Mouse (Mus musculus) midbrain, embryonic 13.5 days (tissue): ENCODE measurements around the gene Ephb6. TPM values are rescaled to one million over a fixed set of nuclear protein-coding genes. Genes with fewer than 3 reads are reported as not detected.

Source experiments
- ATAC-seq: fragments of 200-750 bp; cut with Nextera tagmentation; 2 replicates; pipeline ENCODE4 v1.8.0; 2017; ENCODE audit warnings: mild to moderate bottlenecking, moderate TSS enrichment, moderate library complexity
- H3K27ac ChIP-seq: fragments of 300-500 bp; sonication (generic); 2 replicates; pipeline ENCODE4 v1.5.1; 2015; ENCODE audit warnings: inconsistent platforms, mild to moderate bottlenecking, moderate library complexity
- H3K27me3 ChIP-seq: fragments of 300-500 bp; sonication (generic); 2 replicates; pipeline ENCODE4 v1.6.1; 2015; ENCODE audit warnings: mild to moderate bottlenecking, inconsistent platforms
- H3K36me3 ChIP-seq: fragments of 300-500 bp; sonication (generic); 2 replicates; pipeline ENCODE4 v1.6.1; 2015; ENCODE audit warnings: mild to moderate bottlenecking, inconsistent platforms
- H3K4me1 ChIP-seq: fragments of 300-500 bp; sonication (generic); replicated peaks from 2 replicates; pipeline ENCODE4 v1.6.1; 2015; ENCODE audit warnings: inconsistent platforms
- H3K4me2 ChIP-seq: fragments of 300-500 bp; sonication (generic); replicated peaks from 2 replicates; pipeline ENCODE4 v1.6.1; 2015; ENCODE audit warnings: moderate library complexity, mild to moderate bottlenecking, inconsistent platforms
- H3K4me3 ChIP-seq: fragments of 300-500 bp; sonication (generic); replicated peaks from 2 replicates; pipeline ENCODE4 v1.5.1; 2015; ENCODE audit warnings: mild to moderate bottlenecking, inconsistent platforms
- H3K9ac ChIP-seq: fragments of 300-500 bp; sonication (generic); replicated peaks from 2 replicates; pipeline ENCODE4 v1.6.1; 2015; ENCODE audit warnings: mild to moderate bottlenecking, inconsistent platforms
- H3K9me3 ChIP-seq: fragments of 300-500 bp; sonication (generic); 2 replicates; pipeline ENCODE4 v1.6.1; 2016; ENCODE audit warnings: mild to moderate bottlenecking, inconsistent platforms
- WGBS: fragments of 180-500 bp; shearing (Covaris S2); methylation state at CpG from one replicate; pipeline ENCODE4 v1.1.7; 2015; 5-methylcytosine and 5-hydroxymethylcytosine counted together
- polyA plus RNA-seq: library from polyadenylated mRNA; unstranded; fragments of >200 nt; fragmentation: Nextera tagmentation; extraction: Ambion mirVana; gene quantifications from 2 replicates; pipeline ENCODE4 v1.2.1, GENCODE M21; 2015

The Ephb6 gene
- polyA plus RNA-seq, 1 experiment from 2014 or later: 26.6 TPM

DNA sequence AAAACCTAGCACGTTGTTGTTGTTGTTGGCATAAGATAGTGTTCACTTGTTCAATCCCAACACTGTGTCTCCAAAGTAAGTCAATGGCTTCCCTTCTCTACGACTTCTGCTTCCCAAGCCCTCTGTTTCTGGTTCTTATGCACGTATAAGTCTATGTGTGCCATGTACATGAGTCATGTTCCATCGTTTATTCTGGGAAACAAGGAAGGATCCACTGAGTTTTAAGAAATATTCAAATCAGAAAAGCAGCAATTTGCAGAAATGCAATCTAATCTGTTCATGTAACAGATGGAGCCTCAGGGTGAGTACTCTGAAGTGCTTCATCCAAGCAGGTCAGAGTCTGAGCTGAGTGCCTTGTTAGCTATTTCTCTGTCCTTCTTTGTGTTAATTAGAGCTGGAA lies 26.3 kb downstream of the Ephb6 start:
- Histone ChIP-seq H3K4me3 (no peak overlapping the region), H3K27me3 (no peaks in the 10 kb centered on the region), H3K27ac (no peak overlapping the region), H3K36me3 (no peaks in the 10 kb centered on the region), H3K9ac (no peak overlapping the region), H3K4me1 (no peaks in the 10 kb centered on the region), H3K9me3 (no peaks in the 10 kb centered on the region), H3K4me2 (no peak overlapping the region)
- no peak for ATAC-seq
- WGBS: 84% methylated on average over 4 of the region's 4 CpGs

DNA sequence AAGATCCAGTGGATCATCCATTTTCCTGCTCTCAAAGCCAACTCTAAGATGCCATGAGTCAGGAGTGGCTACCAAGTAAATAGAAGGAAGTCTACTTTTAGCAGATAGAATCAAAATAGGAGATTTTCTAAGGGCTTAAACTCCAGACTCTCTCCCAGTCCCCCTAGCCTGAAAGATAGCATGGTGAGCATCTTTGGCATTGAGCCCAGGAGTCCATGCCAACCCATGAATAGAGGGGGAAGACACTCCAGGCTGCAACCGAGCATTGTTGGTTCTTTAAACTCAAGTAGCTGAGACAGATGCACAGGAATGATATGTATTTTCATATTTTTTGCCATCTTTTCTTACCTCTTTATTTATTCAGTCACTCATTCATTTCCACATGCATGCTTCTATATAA lies 29.9 kb downstream of the Ephb6 start:
- Histone ChIP-seq H3K4me1 (no peaks in the 10 kb centered on the region), H3K27me3 (no peaks in the 10 kb centered on the region), H3K36me3 (no peaks in the 10 kb centered on the region), H3K9ac (no peak overlapping the region), H3K9me3 (no peaks in the 10 kb centered on the region), H3K4me3 (no peak overlapping the region), H3K4me2 (no peak overlapping the region), H3K27ac (no peak overlapping the region)
- 54% methylated on average over 1 of the region's 1 CpGs for WGBS
- no peak for ATAC-seq

DNA sequence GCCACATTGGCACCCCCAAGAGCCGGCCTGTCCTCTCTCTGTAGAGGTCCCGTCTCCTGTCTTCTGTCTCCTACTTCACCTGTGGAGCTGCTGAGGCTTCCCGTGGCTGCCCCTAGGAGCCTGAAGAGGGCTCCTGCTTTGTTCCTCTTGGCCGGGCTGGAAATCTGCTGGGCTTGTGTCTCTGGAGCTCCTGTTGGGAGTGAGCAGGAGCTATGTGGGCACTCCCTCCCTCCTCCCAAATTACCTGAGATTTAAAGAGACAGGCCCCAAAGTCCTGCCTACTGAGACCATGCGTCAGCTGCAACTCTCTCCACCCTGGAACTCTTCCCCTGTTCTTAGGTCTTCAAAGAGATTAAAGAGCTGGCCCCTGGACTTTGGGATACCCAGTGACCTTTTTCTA lies 30.9 kb downstream of the Ephb6 start, which contains the start of gene Trpv6:
Trpv6 (minus strand) TSS at position 228 of the 400 bp plus-strand sequence.
- WGBS: 16% methylated on average over 5 of the region's 5 CpGs
- Histone ChIP-seq H3K9ac (no peak within 1 kb of the TSS), H3K4me1 (no peaks in the 10 kb centered on the region)

DNA sequence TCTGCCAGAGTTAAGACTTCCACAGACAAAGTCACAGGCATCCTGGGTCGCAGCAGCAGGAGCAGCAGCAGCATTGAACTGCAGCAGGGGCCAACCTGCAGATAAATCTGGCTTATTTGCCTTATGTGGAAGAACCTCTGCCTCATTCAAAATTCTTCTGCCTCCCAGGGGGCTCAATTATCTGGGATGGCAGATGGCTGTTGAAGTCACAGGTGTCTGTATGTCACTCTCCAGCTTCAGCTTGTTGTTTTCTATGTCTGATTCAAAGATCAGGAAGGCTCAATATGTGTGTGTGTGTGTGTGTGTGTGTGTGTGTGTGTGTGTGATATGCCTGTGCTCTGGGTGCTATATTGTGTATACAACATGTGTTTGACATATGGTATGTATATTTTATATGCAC lies 32.1 kb downstream of the Ephb6 start:
- no peaks in the 10 kb centered on the region for H3K36me3 ChIP-seq
- no peak overlapping the region for H3K9ac ChIP-seq
- 40% methylated on average over 1 of the region's 1 CpGs for WGBS
- H3K9me3 ChIP-seq: no peaks in the 10 kb centered on the region
- no peak overlapping the region for H3K27ac ChIP-seq
- no peaks in the 10 kb centered on the region for H3K27me3 ChIP-seq
- H3K4me2 ChIP-seq: no peak overlapping the region
- peak; percentile 61 for ATAC-seq
- H3K4me3 ChIP-seq: no peak overlapping the region
- no peaks in the 10 kb centered on the region for H3K4me1 ChIP-seq

More for the DNA sequence above, 30.9 kb downstream of the Ephb6 start, which contains the start of gene Trpv6:
- Histone ChIP-seq H3K27ac (no peak within 1 kb of the TSS), H3K4me3 (no peak within 1 kb of the TSS), H3K4me2 (no peak within 1 kb of the TSS), H3K36me3 (no peaks in the 10 kb centered on the region), H3K9me3 (no peaks in the 10 kb centered on the region), H3K27me3 (no peaks in the 10 kb centered on the region)
- ATAC-seq: 0 out of 2 replicates have a peak, but pooled peaks have one; percentile 6

DNA sequence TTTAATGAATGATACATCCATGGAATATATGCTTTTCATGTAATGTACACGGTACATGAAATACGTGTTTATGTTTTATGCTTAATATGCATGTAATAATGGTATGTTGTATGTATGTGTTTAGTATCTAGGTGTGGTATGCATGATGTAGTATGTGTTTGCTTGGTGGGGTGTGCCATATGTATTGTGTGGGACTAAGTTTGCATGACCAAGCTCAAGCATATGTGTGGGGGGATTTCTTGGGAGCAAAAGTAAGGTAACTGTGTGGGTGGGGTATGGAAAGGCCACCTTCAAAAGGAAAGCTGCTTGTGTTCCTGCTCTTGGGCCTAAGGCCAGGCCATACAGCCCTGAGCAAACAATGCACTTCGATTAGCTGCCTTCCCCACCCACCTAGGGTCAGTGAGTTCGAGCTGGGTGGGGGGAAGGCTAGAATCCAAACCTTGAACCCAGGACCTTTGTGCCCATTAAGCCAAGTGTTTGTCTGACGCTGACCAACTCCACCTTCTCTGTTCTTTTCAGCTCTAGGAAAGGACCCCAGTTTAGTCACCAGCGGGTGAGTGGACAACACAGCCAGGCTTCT lies 32.7 kb downstream of the Ephb6 start:
- Histone ChIP-seq H3K9me3 (no peaks in the 10 kb centered on the region), H3K4me3 (no peak overlapping the region), H3K27ac (no peak overlapping the region), H3K36me3 (no peaks in the 10 kb centered on the region), H3K9ac (no peak overlapping the region), H3K27me3 (no peaks in the 10 kb centered on the region), H3K4me2 (no peak overlapping the region), H3K4me1 (no peaks in the 10 kb centered on the region)
- no peak for ATAC-seq
- 85% methylated on average over 6 of the region's 6 CpGs for WGBS

DNA sequence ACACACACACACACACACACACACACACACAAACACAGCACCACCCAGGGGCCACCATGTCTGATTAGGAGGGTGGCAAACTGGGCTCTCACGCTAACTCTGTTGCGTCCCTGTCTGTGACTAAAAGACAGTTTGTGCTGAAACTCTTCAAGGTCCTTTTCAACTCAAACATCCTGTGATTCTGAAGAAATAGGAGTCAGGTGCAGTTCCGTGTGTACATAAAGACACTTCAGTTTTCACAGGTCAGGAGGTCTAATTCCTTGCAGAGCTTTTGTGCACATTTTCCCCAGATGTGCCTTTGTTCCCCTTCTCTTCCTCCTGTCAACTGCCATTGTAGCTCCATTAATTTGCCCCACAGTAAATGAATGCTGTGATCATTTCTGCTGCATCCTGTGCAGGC lies 35.2 kb downstream of the Ephb6 start:
- Histone ChIP-seq H3K9ac (no peak overlapping the region), H3K36me3 (no peaks in the 10 kb centered on the region), H3K4me2 (no peak overlapping the region), H3K27me3 (no peaks in the 10 kb centered on the region), H3K4me3 (no peak overlapping the region), H3K9me3 (no peaks in the 10 kb centered on the region), H3K4me1 (no peaks in the 10 kb centered on the region), H3K27ac (no peak overlapping the region)
- 60% methylated on average over 3 of the region's 3 CpGs for WGBS
- no peak for ATAC-seq

DNA sequence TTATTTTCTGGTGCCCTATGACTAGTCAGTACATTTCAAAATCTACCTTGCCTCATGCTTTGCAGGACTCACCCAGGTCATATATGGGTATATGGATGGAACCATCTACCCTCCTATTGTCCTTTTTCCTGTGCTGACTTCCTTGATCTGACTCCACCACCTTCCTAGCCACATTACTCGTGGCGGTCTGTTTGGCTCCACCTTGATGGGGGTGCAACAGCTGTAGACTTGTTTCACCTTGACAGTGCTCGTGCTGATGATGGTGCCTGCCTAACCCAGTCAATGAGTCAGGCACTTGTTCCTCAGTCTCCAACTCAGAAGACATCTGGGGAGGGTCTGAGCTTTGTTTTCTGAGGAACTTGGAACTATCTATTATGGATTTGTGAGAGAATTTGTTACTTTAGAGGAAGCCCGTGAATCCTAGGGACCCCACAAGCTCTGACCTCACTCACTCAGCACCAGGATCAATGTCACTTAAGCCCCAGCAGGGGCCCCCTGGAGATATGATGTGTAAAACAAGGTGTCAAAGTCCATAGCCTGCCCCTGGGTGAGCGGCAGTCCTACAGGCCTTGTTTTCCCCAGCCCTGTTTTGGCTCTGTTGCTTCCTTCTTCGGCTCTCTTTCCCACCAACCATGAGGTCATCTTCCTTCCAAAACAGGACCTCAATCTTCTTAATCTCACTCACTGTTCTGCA lies 36.0 kb downstream of the Ephb6 start:
- Histone ChIP-seq H3K36me3 (no peaks in the 10 kb centered on the region), H3K4me2 (no peak overlapping the region), H3K9ac (no peak overlapping the region), H3K9me3 (no peaks in the 10 kb centered on the region), H3K4me1 (no peaks in the 10 kb centered on the region), H3K4me3 (no peak overlapping the region), H3K27ac (no peak overlapping the region), H3K27me3 (no peaks in the 10 kb centered on the region)
- no peak for ATAC-seq
- 90% methylated on average over 6 of the region's 6 CpGs for WGBS

DNA sequence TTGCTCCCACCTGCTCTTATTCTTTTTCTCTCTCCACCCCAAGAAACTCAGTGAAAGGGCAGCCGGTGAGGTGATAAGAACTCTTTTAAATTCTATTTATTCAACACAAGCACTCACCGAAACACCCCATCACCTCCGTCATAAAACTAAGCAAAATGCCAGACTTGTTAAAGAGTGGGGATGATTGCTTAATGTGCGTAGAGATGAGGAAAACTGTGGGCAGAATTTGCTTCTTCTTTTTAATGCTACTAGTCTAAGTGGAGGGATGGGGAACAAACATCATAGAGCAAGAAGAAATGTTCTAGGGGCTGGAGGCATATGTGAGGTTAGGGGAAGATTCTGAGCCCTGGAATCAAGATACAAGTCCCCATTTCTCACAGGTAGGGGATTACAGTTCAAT lies 37.5 kb downstream of the Ephb6 start:
- no peaks in the 10 kb centered on the region for H3K4me1 ChIP-seq
- 92% methylated on average over 4 of the region's 4 CpGs for WGBS
- no peak for ATAC-seq
- H3K27me3 ChIP-seq: no peaks in the 10 kb centered on the region
- no peak overlapping the region for H3K9ac ChIP-seq
- H3K36me3 ChIP-seq: no peaks in the 10 kb centered on the region
- H3K4me2 ChIP-seq: no peak overlapping the region
- no peak overlapping the region for H3K4me3 ChIP-seq
- no peaks in the 10 kb centered on the region for H3K9me3 ChIP-seq
- H3K27ac ChIP-seq: no peak overlapping the region

DNA sequence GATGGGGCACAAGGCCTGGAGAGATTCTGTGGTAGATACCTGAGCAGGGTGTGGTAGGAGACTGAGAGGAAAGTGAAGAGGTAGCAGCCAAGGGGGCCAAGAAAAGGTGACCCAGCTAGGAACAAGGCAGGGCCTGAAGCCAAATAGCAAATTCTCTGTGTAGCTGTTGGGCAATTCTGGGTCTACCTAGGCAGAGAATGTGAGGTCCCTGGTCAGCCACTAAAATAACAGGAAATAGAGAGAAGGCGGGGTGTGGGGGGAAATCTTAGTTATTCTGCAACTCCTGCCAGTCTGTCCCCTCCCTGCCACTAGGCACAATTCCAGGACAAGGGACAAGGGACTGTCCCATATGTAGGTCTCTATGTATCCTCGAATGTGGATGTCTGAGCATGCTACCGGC lies 37.9 kb downstream of the Ephb6 start:
- 92% methylated on average over 3 of the region's 3 CpGs for WGBS
- Histone ChIP-seq H3K27ac (no peak overlapping the region), H3K4me2 (no peak overlapping the region), H3K4me1 (no peaks in the 10 kb centered on the region), H3K36me3 (no peaks in the 10 kb centered on the region), H3K27me3 (no peaks in the 10 kb centered on the region), H3K9ac (no peak overlapping the region), H3K4me3 (no peak overlapping the region), H3K9me3 (no peaks in the 10 kb centered on the region)
- no peak for ATAC-seq

DNA sequence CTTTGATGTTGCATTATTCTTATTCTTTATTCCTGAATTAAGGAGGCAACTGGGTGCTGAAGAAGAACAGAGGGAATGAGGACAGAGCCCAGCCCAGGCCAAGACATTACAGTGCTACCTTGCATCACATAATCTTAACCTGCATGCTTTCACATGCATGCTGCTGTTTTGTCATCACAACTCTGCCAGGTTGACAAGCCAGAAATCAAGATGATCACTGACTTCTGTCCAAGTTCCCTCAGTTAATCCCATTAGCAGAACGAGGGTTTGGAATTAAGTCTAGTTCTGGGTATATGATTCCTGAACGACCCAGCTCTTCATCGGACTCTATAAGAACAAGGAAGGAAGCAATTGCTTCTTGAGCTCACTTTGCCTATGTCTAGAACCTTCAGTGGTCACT lies 40.9 kb downstream of the Ephb6 start:
- Histone ChIP-seq H3K36me3 (no peaks in the 10 kb centered on the region), H3K9me3 (no peaks in the 10 kb centered on the region), H3K4me3 (no peak overlapping the region), H3K27me3 (no peaks in the 10 kb centered on the region), H3K9ac (no peak overlapping the region), H3K4me2 (no peak overlapping the region), H3K4me1 (no peaks in the 10 kb centered on the region), H3K27ac (no peak overlapping the region)
- WGBS: 83% methylated on average over 3 of the region's 3 CpGs
- ATAC-seq: no peak

DNA sequence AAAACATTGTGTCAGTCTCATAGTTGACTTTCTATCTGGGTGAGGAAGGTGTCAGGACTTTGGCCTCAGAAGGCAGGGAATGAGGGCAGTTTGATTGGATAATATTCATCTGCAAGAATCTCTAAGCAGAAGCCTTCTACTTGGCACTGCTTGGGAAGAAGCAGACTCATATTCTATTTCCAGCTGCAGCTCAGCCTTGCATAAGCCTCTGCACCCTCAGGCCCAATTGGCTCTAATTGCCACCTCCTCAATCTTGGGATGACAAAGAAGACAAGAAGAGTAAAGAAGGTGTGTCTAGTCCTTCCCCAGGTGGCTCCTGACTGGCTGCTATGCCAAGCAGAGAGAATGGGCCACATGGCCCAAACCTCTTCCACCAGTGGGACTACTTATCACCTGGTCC lies 41.4 kb downstream of the Ephb6 start:
- Histone ChIP-seq H3K27me3 (no peaks in the 10 kb centered on the region), H3K9ac (no peak overlapping the region), H3K9me3 (no peaks in the 10 kb centered on the region), H3K4me3 (no peak overlapping the region), H3K4me1 (no peaks in the 10 kb centered on the region), H3K27ac (no peak overlapping the region), H3K36me3 (no peaks in the 10 kb centered on the region), H3K4me2 (no peak overlapping the region)
- no peak for ATAC-seq

DNA sequence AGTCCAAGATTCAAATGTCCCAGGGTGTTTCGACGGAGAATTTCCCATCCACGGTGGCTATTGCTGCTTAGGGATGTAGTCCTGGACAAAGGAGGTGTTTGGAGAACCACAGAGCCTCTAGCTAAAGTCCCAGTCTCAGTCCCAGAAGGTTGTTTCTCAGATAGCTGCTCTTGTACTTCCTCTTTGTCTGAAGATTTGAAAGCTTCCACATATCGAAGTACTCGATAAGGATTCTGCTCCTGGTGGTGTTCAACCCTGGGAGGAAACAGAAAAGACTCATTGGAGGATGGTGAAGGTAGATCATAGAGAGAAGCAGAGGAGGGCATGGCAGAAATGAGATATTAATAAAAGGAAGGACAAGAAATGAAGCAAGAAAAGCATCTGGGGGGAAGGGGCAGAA lies 47.9 kb downstream of the Ephb6 start:
- WGBS: 95% methylated on average over 5 of the region's 5 CpGs
- Histone ChIP-seq H3K9me3 (no peaks in the 10 kb centered on the region), H3K36me3 (no peaks in the 10 kb centered on the region), H3K4me2 (no peak overlapping the region), H3K4me3 (no peak overlapping the region), H3K27me3 (no peaks in the 10 kb centered on the region), H3K27ac (no peak overlapping the region), H3K9ac (no peak overlapping the region), H3K4me1 (no peaks in the 10 kb centered on the region)
- ATAC-seq: no peak

DNA sequence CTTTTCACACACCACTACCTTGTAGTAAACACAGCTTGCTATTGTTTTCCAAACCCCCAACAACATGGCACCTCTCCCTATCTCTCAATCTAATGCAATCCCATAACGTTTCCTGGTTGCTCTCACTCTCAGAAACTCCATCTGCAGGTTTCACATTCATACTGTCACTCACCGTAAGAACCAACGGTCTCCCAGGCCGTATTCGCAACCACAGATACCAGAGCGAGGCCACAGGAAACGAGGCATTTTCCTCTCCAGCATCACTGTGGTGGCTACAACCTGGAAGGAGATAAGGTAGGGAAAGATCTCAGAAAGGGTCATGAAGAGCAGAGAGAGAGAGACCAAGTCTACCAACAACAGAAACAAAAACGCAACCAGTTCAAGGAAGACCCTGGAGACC lies 49.4 kb downstream of the Ephb6 start:
- H3K9ac ChIP-seq: no peak overlapping the region
- H3K36me3 ChIP-seq: no peaks in the 10 kb centered on the region
- H3K27ac ChIP-seq: no peak overlapping the region
- no peak overlapping the region for H3K4me3 ChIP-seq
- no peak for ATAC-seq
- H3K4me1 ChIP-seq: no peaks in the 10 kb centered on the region
- WGBS: 92% methylated on average over 8 of the region's 8 CpGs
- H3K9me3 ChIP-seq: no peaks in the 10 kb centered on the region
- no peaks in the 10 kb centered on the region for H3K27me3 ChIP-seq
- H3K4me2 ChIP-seq: no peak overlapping the region
